Mouse (Mus musculus): ENCODE data around the gene BC017158. TPM values are rescaled to one million over a fixed set of nuclear protein-coding genes. Genes with fewer than 3 reads are reported as not detected.

The BC017158 gene
- polyA plus RNA-seq, 1 experiment from 2014 or later, result 26.3 TPM

DNA sequence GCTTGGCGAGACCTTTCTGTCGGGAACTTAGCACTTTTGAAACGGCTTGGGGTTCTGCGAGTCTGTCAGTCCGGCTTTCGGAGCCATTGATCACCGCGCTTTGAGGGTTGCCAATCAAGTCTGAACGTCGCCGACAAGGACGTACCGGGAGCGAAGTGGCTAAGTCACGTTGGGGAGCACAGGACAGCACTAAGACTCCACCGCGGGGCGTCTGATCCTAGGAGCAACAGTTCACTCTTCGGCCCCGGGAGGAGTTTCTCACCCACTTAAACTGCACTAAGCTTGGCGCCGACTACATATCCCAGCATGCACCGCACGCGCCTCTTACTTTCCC, 60.4 kb downstream of the BC017158 start:
- peaks cover 34% of the 10 kb centered on the region for H3K36me3 ChIP-seq
- under 1% methylated on average over 25 of the region's 25 CpGs for WGBS

DNA sequence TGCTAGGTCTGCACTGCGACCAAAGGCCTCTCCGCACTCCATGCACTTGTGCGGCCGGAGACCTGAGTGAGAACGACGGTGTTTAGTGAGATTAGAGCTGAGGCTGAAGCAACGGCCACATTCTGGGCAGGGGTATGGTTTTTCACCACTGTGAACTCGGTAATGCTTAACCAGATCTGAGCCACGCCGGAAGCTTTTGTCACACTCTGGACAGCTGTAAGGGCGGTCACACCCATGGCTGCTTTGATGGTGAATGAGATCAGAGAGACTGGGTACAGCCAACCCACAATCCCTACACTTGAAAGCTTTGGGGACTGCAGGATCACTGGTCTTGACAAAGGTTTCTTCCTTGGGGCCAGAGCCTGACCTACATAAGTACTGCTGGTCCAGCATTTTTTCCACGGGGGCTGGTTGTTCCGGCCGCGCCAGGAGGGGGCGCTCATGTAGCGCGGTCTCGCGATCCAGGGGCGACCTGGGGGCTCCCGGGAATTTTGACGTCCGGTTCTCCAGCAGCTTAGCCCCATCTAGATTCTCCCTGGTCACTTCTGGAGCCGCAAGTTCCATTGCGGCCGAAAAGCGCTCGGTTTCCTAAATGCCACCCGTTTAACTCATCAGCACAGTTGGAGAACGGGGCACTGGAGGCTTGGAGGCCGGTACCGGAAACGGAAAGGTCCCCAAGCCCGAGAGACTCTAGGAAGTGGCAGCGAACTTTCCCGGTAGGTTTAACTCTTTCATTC, 60.9 kb downstream of the BC017158 start, which contains the start of gene Armc5:
Gene Armc5, plus strand, starts transcription at position 487 of the 737 bp plus-strand sequence.
- peaks cover 29% of the 10 kb centered on the region for H3K36me3 ChIP-seq
- peak within 1 kb of the TSS; percentile 70 for H3K4me3 ChIP-seq
- H3K27ac ChIP-seq (replicated peaks), result peak within 1 kb of the TSS; percentile 97
- H3K27me3 ChIP-seq (ENCODE audit: low read depth, poor library complexity, severe bottlenecking), result no peaks in the 10 kb centered on the region
- peak; percentile 88 for DNase-seq (ENCODE audit: low spot score)
- no peaks in the 10 kb centered on the region for H3K9me3 ChIP-seq (replicated peaks)
- 27% methylated on average over 37 of the region's 37 CpGs for WGBS
- H3K4me1 ChIP-seq, result peaks cover 35% of the 10 kb centered on the region

More for the DNA sequence above, 60.4 kb downstream of the BC017158 start:
- DNase-seq (ENCODE audit: low spot score), result no peak
- peak overlapping the region; percentile 70 for H3K4me3 ChIP-seq
- peak overlapping the region; percentile 97 for H3K27ac ChIP-seq (replicated peaks)
- H3K27me3 ChIP-seq (ENCODE audit: low read depth, poor library complexity, severe bottlenecking), result no peaks in the 10 kb centered on the region
- no peaks in the 10 kb centered on the region for H3K9me3 ChIP-seq (replicated peaks)
- peaks cover 40% of the 10 kb centered on the region for H3K4me1 ChIP-seq

DNA sequence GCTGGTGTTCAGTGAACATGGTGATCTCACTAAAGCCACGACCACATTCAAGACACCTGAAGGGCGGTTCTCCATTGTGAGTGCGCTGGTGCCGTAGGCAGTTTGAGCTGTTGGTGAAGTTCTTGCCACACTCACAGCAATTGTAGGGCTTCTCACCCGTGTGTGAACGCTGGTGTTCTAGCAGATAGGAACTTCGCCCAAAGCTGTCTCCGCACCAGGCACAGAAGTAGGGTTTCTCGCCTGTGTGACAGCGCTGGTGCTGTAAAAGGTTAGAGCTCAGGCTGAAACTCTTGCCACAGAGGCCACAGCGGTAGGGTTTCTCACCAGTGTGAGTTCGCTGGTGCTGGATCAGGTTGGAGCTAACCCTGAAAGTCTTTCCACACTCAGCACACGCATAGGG, 61.5 kb downstream of the BC017158 start:
- H3K4me3 ChIP-seq, result peak overlapping the region; percentile 70
- WGBS, result 93% methylated on average over 13 of the region's 13 CpGs
- no peak for DNase-seq (ENCODE audit: low spot score)
- peaks cover 33% of the 10 kb centered on the region for H3K4me1 ChIP-seq
- H3K27ac ChIP-seq (replicated peaks), result 0 out of 2 replicates have a peak overlapping the region, but pooled peaks have one; percentile 97
- peaks cover 23% of the 10 kb centered on the region for H3K36me3 ChIP-seq
- no peaks in the 10 kb centered on the region for H3K27me3 ChIP-seq (ENCODE audit: low read depth, poor library complexity, severe bottlenecking)
- no peaks in the 10 kb centered on the region for H3K9me3 ChIP-seq (replicated peaks)

DNA sequence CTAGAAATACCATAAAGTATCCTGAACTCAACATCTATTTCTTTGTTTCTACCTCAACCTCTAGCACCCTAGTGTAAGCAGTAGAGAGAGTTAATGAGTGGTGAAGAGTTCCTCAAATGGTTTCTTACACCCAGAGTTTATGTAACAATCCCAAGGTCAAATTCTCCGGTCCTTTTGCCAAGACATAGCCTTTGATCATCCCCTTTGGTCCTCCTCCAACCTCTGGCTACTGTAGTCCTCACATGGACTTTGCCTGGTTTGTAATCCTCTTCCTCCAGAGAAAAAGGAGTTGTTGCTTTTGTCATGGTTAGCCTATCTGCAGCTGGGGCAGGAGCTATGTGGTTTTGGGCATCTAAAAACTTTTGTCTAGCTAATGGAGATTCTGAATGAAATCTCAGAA, 62.5 kb downstream of the BC017158 start:
- H3K27me3 ChIP-seq (ENCODE audit: low read depth, poor library complexity, severe bottlenecking), result no peaks in the 10 kb centered on the region
- no peak overlapping the region for H3K27ac ChIP-seq (replicated peaks)
- H3K4me3 ChIP-seq, result no peak overlapping the region
- peaks cover 14% of the 10 kb centered on the region for H3K36me3 ChIP-seq
- WGBS, result 91% methylated on average over 1 of the region's 1 CpGs
- no peak for DNase-seq (ENCODE audit: low spot score)
- H3K9me3 ChIP-seq (replicated peaks), result no peaks in the 10 kb centered on the region
- H3K4me1 ChIP-seq, result peaks cover 28% of the 10 kb centered on the region

DNA sequence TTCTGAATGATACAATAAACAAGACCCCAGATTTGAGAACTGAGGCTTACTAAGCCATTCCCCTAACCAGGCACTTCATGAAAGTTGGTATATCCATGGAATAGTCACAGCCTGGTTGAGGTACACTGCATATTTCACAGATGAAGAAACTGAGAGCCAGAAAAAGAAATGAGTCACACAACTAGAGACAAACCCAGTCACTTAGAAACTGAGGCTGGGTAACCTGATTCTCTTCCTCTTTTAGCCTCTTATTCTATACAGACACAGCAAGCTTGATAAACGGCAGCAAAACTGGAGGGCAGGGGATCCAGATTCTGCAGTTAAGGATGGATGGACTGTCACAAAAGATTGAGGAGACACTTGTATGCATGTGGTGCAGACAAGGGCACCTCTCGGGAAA, 63.2 kb downstream of the BC017158 start:
- Histone ChIP-seq H3K27ac (replicated peaks) (no peak overlapping the region), H3K27me3 (ENCODE audit: low read depth, poor library complexity, severe bottlenecking) (no peaks in the 10 kb centered on the region), H3K36me3 (peaks cover 7% of the 10 kb centered on the region), H3K4me3 (no peak overlapping the region), H3K4me1 (peaks cover 22% of the 10 kb centered on the region), H3K9me3 (replicated peaks) (no peaks in the 10 kb centered on the region)
- DNase-seq (ENCODE audit: low spot score), result peak; percentile 4
- WGBS, result 89% methylated on average over 2 of the region's 2 CpGs

DNA sequence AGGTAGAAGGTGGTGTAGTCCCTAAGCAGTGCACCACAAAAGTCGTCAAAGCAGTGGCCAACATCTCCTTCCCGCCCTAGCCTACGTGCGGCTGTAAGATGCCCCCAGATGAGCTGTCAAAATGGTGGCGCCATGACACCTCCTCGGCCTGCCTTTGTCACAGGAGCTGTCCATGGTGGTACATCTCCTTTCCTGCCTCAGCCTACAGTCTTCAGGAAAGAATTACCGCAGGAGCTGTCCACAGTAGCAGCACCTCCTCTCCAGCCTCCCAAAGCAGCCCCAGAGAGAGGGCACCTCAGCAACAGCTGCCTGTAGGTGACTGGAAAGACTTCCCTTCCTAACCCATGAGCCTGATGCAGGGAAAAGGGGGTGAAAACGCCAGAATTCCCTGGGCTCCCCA, 66.2 kb downstream of the BC017158 start:
- 35% methylated on average over 8 of the region's 8 CpGs for whole genome bisulfite sequencing
- Histone ChIP-seq H3K4me3 (no peak overlapping the region; the same call in 1 of the 2 replicates), H3K27me3 (ENCODE audit: low read depth, poor library complexity, severe bottlenecking) (no peaks in the 10 kb centered on the region), H3K36me3 (peaks cover 4% of the 10 kb centered on the region; the same call in 1 of the 2 replicates), H3K27ac (replicated peaks) (no peak overlapping the region), H3K9me3 (replicated peaks) (no peaks in the 10 kb centered on the region), H3K4me1 (peaks cover 6% of the 10 kb centered on the region)
- no peak for DNase-seq (ENCODE audit: low spot score)

Small RNA genes lying within 50 kb of the gene (microRNA-seq; reads per million reads assigned to microRNA genes)
- not detected for gene Mir3103

Other genes with a start within 250 kb of the BC017158 start
- 0.48 and 0.68 TPM in 2 replicates for gene Itgam, start 235.5 kb downstream of the BC017158 start, polyA plus RNA-seq (2016; fragmentation: Nextera tagmentation; extraction: Ambion mirVana)
- not detected in 2 replicates for gene Gm49368, start 235.5 kb downstream of the BC017158 start, polyA plus RNA-seq (2016; fragmentation: Nextera tagmentation; extraction: Ambion mirVana)
- gene Itgax, start 168.6 kb downstream of the BC017158 start, polyA plus RNA-seq (2016; fragmentation: Nextera tagmentation; extraction: Ambion mirVana), result not detected in 2 replicates
- gene Itgad, start 143.8 kb downstream of the BC017158 start, polyA plus RNA-seq (2016; fragmentation: Nextera tagmentation; extraction: Ambion mirVana), result 0.16 TPM in 1 of 2 replicates, not detected in the other
- gene Cox6a2, start 91.8 kb downstream of the BC017158 start, polyA plus RNA-seq (2016; fragmentation: Nextera tagmentation; extraction: Ambion mirVana), result not detected in 2 replicates
- 15.4 and 16.7 TPM in 2 replicates for gene Armc5, start 60.8 kb downstream of the BC017158 start, polyA plus RNA-seq (2016; fragmentation: Nextera tagmentation; extraction: Ambion mirVana)
- 10.3 and 11.7 TPM in 2 replicates for gene 9130023H24Rik, start 60.1 kb downstream of the BC017158 start, polyA plus RNA-seq (2016; fragmentation: Nextera tagmentation; extraction: Ambion mirVana)
- gene Tgfb1i1, start 51.4 kb downstream of the BC017158 start, polyA plus RNA-seq (2016; fragmentation: Nextera tagmentation; extraction: Ambion mirVana), result 40.9 and 45.3 TPM in 2 replicates
- 0.28 and 0.50 TPM in 2 replicates for gene Slc5a2, start 32.5 kb downstream of the BC017158 start, polyA plus RNA-seq (2016; fragmentation: Nextera tagmentation; extraction: Ambion mirVana)
- gene Rgs10, start 120.6 kb upstream of the BC017158 start, polyA plus RNA-seq (2016; fragmentation: Nextera tagmentation; extraction: Ambion mirVana), result 6.0 and 6.4 TPM in 2 replicates
- 28.0 and 29.3 TPM in 2 replicates for gene Tial1, start 163.5 kb upstream of the BC017158 start, polyA plus RNA-seq (2016; fragmentation: Nextera tagmentation; extraction: Ambion mirVana)
- 6.4 and 7.2 TPM in 2 replicates for gene Bag3, start 225.4 kb upstream of the BC017158 start, polyA plus RNA-seq (2016; fragmentation: Nextera tagmentation; extraction: Ambion mirVana)